Mouse (Mus musculus) c-Kit-positive CD71-negative TER-119-negative erythroid progenitor cells, embryonic 14.5 days (primary cell): ENCODE data around the gene Abhd15.
"Not testable (repeated sequence)": the region's sequence is repeated elsewhere in the genome, so short reads cannot be mapped to it uniquely, and the experiment has no call there.

Experiments
- DNase-seq: peaks from one replicate; pipeline ENCODE4 v3.0.0-alpha.2; 2013; ENCODE audit warnings: low read depth

Gene Abhd15

GRCm38 (mm10) chr11:77512891-77513810, 1.8 kb upstream of the Abhd15 start:
- no peak for DNase-seq

GRCm38 (mm10) chr11:77513811-77514170, 1.1 kb upstream of the Abhd15 start:
- DNase-seq = no peak

DNA sequence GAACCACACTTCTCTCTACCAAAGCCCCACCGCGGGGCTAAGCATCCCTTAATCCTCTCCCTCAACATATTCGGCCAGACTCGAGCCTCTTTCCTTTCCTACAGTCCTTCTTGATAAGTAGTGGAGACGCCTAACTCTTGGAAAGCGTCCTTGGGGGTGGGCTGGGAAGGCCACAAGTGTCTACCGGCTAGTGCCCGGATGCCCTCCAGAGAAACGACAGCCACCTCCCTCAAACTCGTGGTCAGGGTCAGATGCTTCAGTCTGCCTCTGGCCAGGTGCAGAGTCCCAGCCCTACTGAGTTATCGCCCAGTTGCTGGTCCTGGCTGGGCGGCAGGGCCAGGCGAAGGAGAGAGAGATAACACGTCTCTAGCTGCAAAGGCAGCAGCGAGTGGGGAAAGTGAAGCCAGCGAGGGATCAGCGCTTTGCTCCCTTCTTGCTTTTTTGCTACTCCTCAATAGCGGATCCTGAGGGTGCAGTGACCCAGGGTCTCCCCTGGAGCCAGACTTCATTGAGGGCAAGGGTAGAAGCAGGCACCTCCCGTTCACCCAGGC, 565 bp upstream of the Abhd15 start:
- DNase-seq = no peak

DNA sequence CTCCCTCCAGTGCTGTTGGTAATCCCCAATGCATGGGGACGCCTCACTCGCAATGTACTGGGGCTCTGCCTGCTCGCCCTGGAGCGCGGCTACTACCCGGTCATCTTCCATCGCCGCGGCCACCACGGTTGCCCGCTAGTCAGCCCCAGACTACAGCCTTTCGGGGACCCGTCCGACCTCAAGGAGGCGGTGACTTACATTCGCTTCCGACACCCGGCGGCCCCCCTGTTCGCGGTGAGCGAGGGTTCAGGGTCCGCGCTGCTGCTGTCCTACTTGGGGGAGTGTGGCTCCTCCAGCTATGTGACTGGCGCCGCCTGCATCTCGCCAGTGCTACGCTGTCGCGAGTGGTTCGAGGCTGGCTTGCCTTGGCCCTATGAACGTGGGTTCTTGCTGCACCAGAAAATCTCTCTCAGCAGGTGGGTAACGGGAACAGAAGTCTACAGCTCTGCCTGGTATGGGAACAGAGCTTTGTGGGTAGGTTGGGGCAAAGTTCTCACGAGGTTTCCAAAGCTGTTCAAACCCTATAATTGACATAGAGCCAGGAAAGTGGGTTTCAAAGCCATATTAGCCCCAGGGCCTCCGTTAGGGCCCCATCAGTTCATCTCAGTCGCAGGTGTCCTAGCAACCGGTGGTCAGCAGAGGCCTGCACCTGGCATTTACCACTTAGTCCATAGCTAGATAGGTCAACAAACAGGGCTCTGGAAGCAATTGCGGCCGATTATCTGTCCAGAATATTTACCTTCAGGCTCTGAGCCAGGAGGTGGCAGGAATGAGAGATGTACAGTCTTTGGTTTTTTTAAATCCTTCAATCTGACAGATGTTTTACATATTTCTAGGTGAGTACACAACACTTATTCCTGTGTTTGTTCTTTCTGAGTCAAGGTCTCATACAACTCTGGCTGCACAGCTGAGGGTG, 974 bp downstream of the Abhd15 start, which contains the start of gene Trp53i13:
Trp53i13 (minus strand) TSS at position 344 of the 916 bp plus-strand sequence.
- DNase-seq = no peak

DNA sequence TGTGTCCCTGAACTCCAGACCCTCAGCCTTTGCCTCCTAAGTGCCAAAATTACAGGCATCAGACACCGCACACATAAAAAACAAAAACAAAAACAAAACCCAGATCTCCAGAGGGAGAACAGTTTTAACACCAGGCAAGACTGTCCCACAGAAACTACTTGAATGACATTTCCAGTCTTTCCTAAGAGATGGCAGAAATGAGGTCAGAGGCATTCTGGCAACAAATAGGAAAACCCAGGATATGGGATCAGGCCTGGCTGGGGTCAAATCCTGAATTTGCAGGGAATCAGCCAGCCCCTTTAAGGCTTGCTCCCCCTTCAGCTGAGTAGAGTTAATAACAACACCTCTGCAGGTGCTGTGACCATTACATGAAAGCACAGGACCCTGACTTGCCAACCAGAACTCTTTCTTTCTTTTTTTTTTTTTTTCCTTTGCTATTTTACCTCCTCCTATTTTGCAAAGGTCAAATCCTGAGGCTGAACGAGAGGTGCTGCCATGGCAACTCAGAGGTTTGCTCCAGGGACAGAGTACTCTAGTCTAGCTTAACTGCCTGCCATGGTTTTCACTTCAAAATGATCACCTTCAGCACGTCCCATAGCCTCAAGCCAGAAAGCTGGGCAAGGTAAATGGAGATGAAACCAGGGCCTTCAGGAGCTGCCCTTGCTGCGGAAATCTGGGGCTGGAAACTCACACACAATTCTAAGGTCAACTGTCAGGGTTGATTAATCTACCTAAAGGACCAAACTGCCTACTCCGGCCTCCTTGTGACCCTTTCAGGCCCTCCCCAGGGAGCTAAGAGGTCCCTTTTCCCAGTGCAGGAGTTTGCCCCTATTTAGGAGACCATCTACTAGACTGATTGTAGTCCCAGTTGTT, 1.9 kb downstream of the Abhd15 start:
- no peak for DNase-seq

DNA sequence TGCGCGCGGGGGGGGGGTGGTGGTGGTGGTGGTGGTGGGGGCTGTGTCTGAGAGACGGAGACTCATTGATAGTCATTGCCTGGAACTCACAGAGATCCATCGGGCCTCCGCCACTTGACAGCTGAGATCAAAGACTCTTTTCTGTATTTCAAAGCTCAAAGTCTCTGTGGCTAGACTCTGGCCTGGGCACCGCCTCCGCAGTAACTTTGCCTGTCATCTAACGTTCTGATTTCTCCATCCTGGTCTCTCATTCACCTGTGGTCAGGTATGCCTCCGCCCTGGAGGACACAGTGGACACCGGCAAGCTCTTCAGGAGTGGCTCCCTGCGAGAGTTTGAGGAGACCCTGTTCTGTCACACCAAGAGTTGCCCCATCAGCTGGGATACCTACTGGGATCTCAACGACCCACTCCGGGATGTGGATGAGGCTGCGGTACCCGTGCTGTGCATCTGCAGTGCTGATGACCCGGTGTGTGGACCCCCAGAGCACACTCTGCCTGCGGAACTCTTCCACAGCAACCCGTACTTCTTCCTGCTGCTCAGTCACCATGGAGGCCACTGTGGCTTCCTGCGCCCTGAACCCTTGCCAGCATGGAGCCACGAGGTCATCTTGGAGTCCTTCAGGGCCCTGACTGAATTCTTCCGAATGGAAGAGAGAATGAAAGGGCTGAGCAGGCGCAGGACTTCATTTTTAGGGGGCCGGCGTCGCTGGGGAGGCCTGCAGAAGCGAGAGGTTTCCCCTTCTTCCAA, 3.3 kb downstream of the Abhd15 start:
- DNase-seq = no peak

DNA sequence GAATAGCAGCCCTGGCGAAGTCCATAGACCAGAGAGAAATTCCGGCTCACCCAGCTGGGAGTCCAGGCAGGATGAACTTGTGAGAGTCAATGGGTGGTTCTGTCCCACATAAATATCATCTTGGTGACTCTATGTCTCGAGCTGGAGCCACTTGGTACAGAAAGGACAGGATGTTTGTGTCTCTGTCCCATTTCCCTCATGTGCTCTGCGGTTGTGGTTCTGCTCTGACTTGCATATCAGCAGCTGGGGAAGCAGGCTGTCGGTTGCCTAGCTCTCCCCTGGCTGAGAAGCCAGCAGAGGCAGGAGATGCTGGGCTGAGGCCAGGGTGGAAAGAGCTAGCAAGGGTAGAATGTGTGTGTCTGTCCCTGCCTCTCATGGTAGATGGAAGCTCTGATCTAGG, 4.1 kb downstream of the Abhd15 start, which contains the start of gene Gm10392:
Gm10392 (minus strand) TSS at position 156 of the 400 bp plus-strand sequence.
- no peak for DNase-seq

GRCm38 (mm10) chr11:77520601-77521529, 5.9 kb downstream of the Abhd15 start:
- DNase-seq = no peak

GRCm38 (mm10) chr11:77525804-77526486, 11.0 kb downstream of the Abhd15 start:
- no peak for DNase-seq

DNA sequence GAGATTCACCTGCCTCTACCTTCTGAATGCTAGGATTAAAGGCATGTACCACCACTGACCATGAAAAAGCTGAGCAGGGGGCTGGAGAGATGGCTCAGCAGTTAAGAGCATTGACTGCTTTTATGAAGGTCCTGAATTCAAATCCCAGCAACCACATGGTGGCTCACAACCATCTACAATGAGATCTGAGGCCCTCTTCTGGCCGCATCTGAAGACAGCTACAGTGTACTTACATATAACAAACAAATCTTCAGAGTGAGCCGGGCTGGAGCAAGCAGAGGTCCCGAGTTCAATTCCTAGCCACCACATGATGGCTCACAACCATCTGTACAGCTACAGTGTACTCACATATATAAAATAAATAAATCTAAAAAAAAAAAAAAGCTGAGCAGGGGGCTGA, 13.5 kb downstream of the Abhd15 start:
- not testable (repeated sequence) for DNase-seq

- no peak for DNase-seq
These were observed 14.7 kb downstream of the Abhd15 start for GRCm38 (mm10) chr11:77529644-77530043.

DNA sequence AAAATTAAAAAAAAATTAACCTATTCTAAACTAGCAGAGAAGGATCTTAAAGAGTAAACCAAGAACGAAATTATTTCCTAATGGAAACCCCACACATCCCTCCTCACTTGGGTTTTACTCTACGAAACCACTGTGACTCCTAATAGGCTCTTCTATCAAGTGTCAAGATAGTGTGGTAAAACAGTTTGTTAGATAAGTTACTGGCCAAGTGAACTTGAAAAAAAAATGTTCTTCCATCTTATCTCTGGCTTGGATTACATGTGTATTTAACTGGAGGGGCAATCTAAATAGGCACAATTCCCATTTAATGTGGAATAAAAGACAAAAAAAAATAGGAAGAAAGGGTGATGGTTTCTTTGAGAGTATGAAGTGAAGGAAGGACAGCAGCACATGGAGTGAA, 15.9 kb downstream of the Abhd15 start:
- no peak for DNase-seq

GRCm38 (mm10) chr11:77532202-77532846, 17.4 kb downstream of the Abhd15 start:
- no peak for DNase-seq

GRCm38 (mm10) chr11:77545261-77545660, 30.3 kb downstream of the Abhd15 start:
- no peak for DNase-seq

GRCm38 (mm10) chr11:77585201-77585600, 70.3 kb downstream of the Abhd15 start:
- DNase-seq = no peak
